Mouse (Mus musculus): ENCODE results near the gene Pdia2. TPM values are rescaled to one million over a fixed set of nuclear protein-coding genes. Genes with fewer than 3 reads are reported as not detected.

The Pdia2 gene
- polyA plus RNA-seq, 1 experiment from 2014 or later, result 0.31 TPM

GRCm38 (mm10) chr17:26225150-26225549 is 26.3 kb upstream of the Pdia2 start:
- no peaks in the 10 kb centered on the region for H3K27me3 ChIP-seq (replicated peaks; ENCODE audit: low read depth, poor library complexity, severe bottlenecking)
- H3K4me3 ChIP-seq, result no peak overlapping the region
- H3K9me3 ChIP-seq, result no peaks in the 10 kb centered on the region
- H3K27ac ChIP-seq (replicated peaks), result no peak overlapping the region
- no peak for DNase-seq (ENCODE audit: low spot score)
- no peaks in the 10 kb centered on the region for H3K4me1 ChIP-seq
- no peaks in the 10 kb centered on the region; the same call in 1 of the 2 replicates for H3K36me3 ChIP-seq (replicated peaks)
- WGBS, result 88% methylated on average over 12 of the region's 12 CpGs

GRCm38 (mm10) chr17:26221508-26221907 is 22.6 kb upstream of the Pdia2 start:
- 71% methylated on average over 2 of the region's 2 CpGs for WGBS
- Histone ChIP-seq H3K27ac (replicated peaks) (no peak overlapping the region), H3K4me1 (no peaks in the 10 kb centered on the region), H3K36me3 (replicated peaks) (peaks cover 8% of the 10 kb centered on the region; the same call in 1 of the 2 replicates), H3K9me3 (no peaks in the 10 kb centered on the region), H3K27me3 (replicated peaks; ENCODE audit: low read depth, poor library complexity, severe bottlenecking) (no peaks in the 10 kb centered on the region), H3K4me3 (no peak overlapping the region)
- DNase-seq (ENCODE audit: low spot score), result no peak

- H3K4me3 ChIP-seq, result no peak overlapping the region
- H3K27me3 ChIP-seq (replicated peaks; ENCODE audit: low read depth, poor library complexity, severe bottlenecking), result no peaks in the 10 kb centered on the region
- H3K4me1 ChIP-seq, result no peaks in the 10 kb centered on the region
- no peak for DNase-seq (ENCODE audit: low spot score)
- H3K9me3 ChIP-seq, result no peaks in the 10 kb centered on the region
- peaks cover 8% of the 10 kb centered on the region; the same call in 1 of the 2 replicates for H3K36me3 ChIP-seq (replicated peaks)
- no peak overlapping the region for H3K27ac ChIP-seq (replicated peaks)
- WGBS, result 91% methylated on average over 11 of the region's 11 CpGs
These were observed 13.8 kb upstream of the Pdia2 start for GRCm38 (mm10) chr17:26212681-26213080.

GRCm38 (mm10) chr17:26212241-26212640 is 13.4 kb upstream of the Pdia2 start:
- WGBS, result 92% methylated on average over 7 of the region's 7 CpGs
- H3K36me3 ChIP-seq (replicated peaks), result peaks cover 8% of the 10 kb centered on the region; the same call in 1 of the 2 replicates
- no peak overlapping the region for H3K4me3 ChIP-seq
- DNase-seq (ENCODE audit: low spot score), result no peak
- no peak overlapping the region for H3K27ac ChIP-seq (replicated peaks)
- H3K27me3 ChIP-seq (replicated peaks; ENCODE audit: low read depth, poor library complexity, severe bottlenecking), result no peaks in the 10 kb centered on the region
- no peaks in the 10 kb centered on the region for H3K9me3 ChIP-seq
- no peaks in the 10 kb centered on the region for H3K4me1 ChIP-seq

GRCm38 (mm10) chr17:26207686-26208085 is 8.8 kb upstream of the Pdia2 start, which contains the start of gene Arhgdig:
Arhgdig (minus strand) TSS chr17:26207786.
- no peaks in the 10 kb centered on the region for H3K9me3 ChIP-seq
- DNase-seq (ENCODE audit: low spot score), result no peak
- WGBS, result 93% methylated on average over 12 of the region's 12 CpGs

GRCm38 (mm10) chr17:26206392-26206791 is 7.5 kb upstream of the Pdia2 start:
- DNase-seq (ENCODE audit: low spot score), result no peak
- peaks cover 29% of the 10 kb centered on the region for H3K4me1 ChIP-seq
- H3K36me3 ChIP-seq (replicated peaks), result no peaks in the 10 kb centered on the region
- WGBS, result 77% methylated on average over 1 of the region's 1 CpGs
- H3K27me3 ChIP-seq (replicated peaks; ENCODE audit: low read depth, poor library complexity, severe bottlenecking), result peaks cover 47% of the 10 kb centered on the region
- no peaks in the 10 kb centered on the region for H3K9me3 ChIP-seq
- H3K27ac ChIP-seq (replicated peaks), result no peak overlapping the region
- no peak overlapping the region for H3K4me3 ChIP-seq

More at GRCm38 (mm10) chr17:26207686-26208085, 8.8 kb upstream of the Pdia2 start, which contains the start of gene Arhgdig:
- Histone ChIP-seq H3K27ac (replicated peaks) (no peak within 1 kb of the TSS), H3K4me1 (peaks cover 24% of the 10 kb centered on the region), H3K4me3 (no peak within 1 kb of the TSS), H3K27me3 (replicated peaks; ENCODE audit: low read depth, poor library complexity, severe bottlenecking) (peaks cover 34% of the 10 kb centered on the region), H3K36me3 (replicated peaks) (no peaks in the 10 kb centered on the region)

GRCm38 (mm10) chr17:26204766-26205165 is 5.9 kb upstream of the Pdia2 start:
- Histone ChIP-seq H3K27ac (replicated peaks) (no peak overlapping the region), H3K4me3 (no peak overlapping the region), H3K4me1 (peaks cover 41% of the 10 kb centered on the region), H3K27me3 (replicated peaks; ENCODE audit: low read depth, poor library complexity, severe bottlenecking) (peaks cover 63% of the 10 kb centered on the region), H3K36me3 (replicated peaks) (no peaks in the 10 kb centered on the region), H3K9me3 (no peaks in the 10 kb centered on the region)
- WGBS, result 38% methylated on average over 11 of the region's 11 CpGs
- DNase-seq (ENCODE audit: low spot score), result no peak

GRCm38 (mm10) chr17:26203321-26203811 is 4.5 kb upstream of the Pdia2 start:
- peaks cover 8% of the 10 kb centered on the region for H3K36me3 ChIP-seq (replicated peaks)

GRCm38 (mm10) chr17:26202737-26203136 is 3.9 kb upstream of the Pdia2 start, which contains the start of gene Rgs11:
Rgs11 (plus strand) TSS chr17:26202951.
- peaks cover 41% of the 10 kb centered on the region for H3K4me1 ChIP-seq
- peaks cover 81% of the 10 kb centered on the region for H3K27me3 ChIP-seq (replicated peaks; ENCODE audit: low read depth, poor library complexity, severe bottlenecking)
- H3K4me3 ChIP-seq, result peak within 1 kb of the TSS; percentile 61
- no peaks in the 10 kb centered on the region for H3K9me3 ChIP-seq
- peak within 1 kb of the TSS; percentile 11; the same call in 1 of the 2 replicates for H3K27ac ChIP-seq (replicated peaks)
- H3K36me3 ChIP-seq (replicated peaks), result peaks cover 14% of the 10 kb centered on the region
- peak; percentile 26 for DNase-seq (ENCODE audit: low spot score)
- WGBS, result 2% methylated on average over 22 of the region's 22 CpGs

More at GRCm38 (mm10) chr17:26203321-26203811, 4.5 kb upstream of the Pdia2 start:
- WGBS, result 1% methylated on average over 30 of the region's 30 CpGs
- peak overlapping the region; percentile 11; the same call in 1 of the 2 replicates for H3K27ac ChIP-seq (replicated peaks)
- peaks cover 77% of the 10 kb centered on the region for H3K27me3 ChIP-seq (replicated peaks; ENCODE audit: low read depth, poor library complexity, severe bottlenecking)
- peaks cover 41% of the 10 kb centered on the region for H3K4me1 ChIP-seq
- peak overlapping the region; percentile 61 for H3K4me3 ChIP-seq
- DNase-seq (ENCODE audit: low spot score), result peak; percentile 47
- H3K9me3 ChIP-seq, result no peaks in the 10 kb centered on the region

GRCm38 (mm10) chr17:26201998-26202397 is 3.1 kb upstream of the Pdia2 start:
- DNase-seq (ENCODE audit: low spot score), result no peak
- H3K4me1 ChIP-seq, result peaks cover 41% of the 10 kb centered on the region
- no peak overlapping the region; the same call in 1 of the 2 replicates for H3K4me3 ChIP-seq
- peaks cover 81% of the 10 kb centered on the region for H3K27me3 ChIP-seq (replicated peaks; ENCODE audit: low read depth, poor library complexity, severe bottlenecking)
- H3K9me3 ChIP-seq, result no peaks in the 10 kb centered on the region
- H3K27ac ChIP-seq (replicated peaks), result no peak overlapping the region
- peaks cover 21% of the 10 kb centered on the region for H3K36me3 ChIP-seq (replicated peaks)

GRCm38 (mm10) chr17:26200831-26201705 is 2.2 kb upstream of the Pdia2 start:
- Histone ChIP-seq H3K4me1 (peaks cover 41% of the 10 kb centered on the region), H3K36me3 (replicated peaks) (peaks cover 31% of the 10 kb centered on the region), H3K4me3 (peak overlapping the region; percentile 67), H3K9me3 (no peaks in the 10 kb centered on the region), H3K27ac (replicated peaks) (peak overlapping the region; percentile 74), H3K27me3 (replicated peaks; ENCODE audit: low read depth, poor library complexity, severe bottlenecking) (peaks cover 81% of the 10 kb centered on the region)
- 2% methylated on average over 92 of the region's 92 CpGs for WGBS
- peak; percentile 57 for DNase-seq (ENCODE audit: low spot score)

- H3K27ac ChIP-seq (replicated peaks), result no peak overlapping the region
- no peak overlapping the region for H3K4me3 ChIP-seq
- H3K9me3 ChIP-seq, result no peaks in the 10 kb centered on the region
- no peak for DNase-seq (ENCODE audit: low spot score)
- no peaks in the 10 kb centered on the region for H3K4me1 ChIP-seq
- whole genome bisulfite sequencing, result 95% methylated on average over 15 of the region's 15 CpGs
- peaks cover 99% of the 10 kb centered on the region for H3K36me3 ChIP-seq (replicated peaks)
- no peaks in the 10 kb centered on the region for H3K27me3 ChIP-seq (replicated peaks; ENCODE audit: low read depth, poor library complexity, severe bottlenecking)
These were observed 6.3 kb downstream of the Pdia2 start for GRCm38 (mm10) chr17:26192481-26193190.
